Mouse (Mus musculus) embryonic facial prominence, embryonic 14.5 days (tissue): ENCODE measurements around the gene Gm4969. TPM values are rescaled to one million over a fixed set of nuclear protein-coding genes. Genes with fewer than 3 reads are reported as not detected.
"Not testable (repeated sequence)": the region's sequence is repeated elsewhere in the genome, so short reads cannot be mapped to it uniquely, and the experiment has no call there.

Experiments used
- ATAC-seq: fragments of 200-750 bp; cut with Nextera tagmentation; 2 replicates; pipeline ENCODE4 v1.8.0; 2017; ENCODE audit warnings: low read depth, moderate number of reproducible peaks, moderate TSS enrichment
- DNase-seq: peaks from one replicate; pipeline ENCODE4 v3.0.0-alpha.2; 2015; ENCODE audit warnings: low spot score
- H3K27ac ChIP-seq: fragments of 300-500 bp; sonication (generic); replicated peaks from 2 replicates; pipeline ENCODE4 v1.5.1; 2014; ENCODE audit warnings: low read depth, mild to moderate bottlenecking, low read length, moderate library complexity
- H3K27me3 ChIP-seq: fragments of 300-500 bp; sonication (generic); replicated peaks from 2 replicates; pipeline ENCODE4 v1.6.1; 2014; ENCODE audit warnings: low read length; ENCODE audit not compliant: control insufficient read depth, insufficient read depth
- H3K36me3 ChIP-seq: fragments of 300-500 bp; sonication (generic); 2 replicates; pipeline ENCODE4 v1.6.1; 2014; ENCODE audit warnings: low read length, mixed read lengths; ENCODE audit not compliant: control insufficient read depth, insufficient read depth
- H3K4me1 ChIP-seq: fragments of 300-500 bp; sonication (generic); 2 replicates; pipeline ENCODE4 v1.6.1; 2014; ENCODE audit warnings: antibody characterized with exemption, low read length; ENCODE audit not compliant: control insufficient read depth, insufficient read depth
- H3K4me2 ChIP-seq: fragments of 300-500 bp; sonication (generic); 2 replicates; pipeline ENCODE4 v1.6.1; 2014; ENCODE audit warnings: low read depth, mild to moderate bottlenecking, low read length, moderate library complexity, mixed read lengths
- H3K4me3 ChIP-seq: fragments of 300-500 bp; sonication (generic); 2 replicates; pipeline ENCODE4 v1.5.1; 2014; ENCODE audit warnings: low read depth, mild to moderate bottlenecking, low read length
- H3K9ac ChIP-seq: fragments of 300-500 bp; sonication (generic); 2 replicates; pipeline ENCODE4 v1.6.1; 2014; ENCODE audit warnings: low read depth, mild to moderate bottlenecking, low read length, moderate library complexity, mixed read lengths
- H3K9me3 ChIP-seq: fragments of 300-500 bp; sonication (generic); 2 replicates; pipeline ENCODE4 v1.6.1; 2016; ENCODE audit warnings: low read length; ENCODE audit not compliant: control insufficient read depth
- WGBS: fragments of 180-500 bp; shearing (Covaris S2); extraction: QIAGEN DNeasy Blood & Tissue Kit; methylation state at CpG from one replicate; pipeline ENCODE4 v1.1.7; 2014; 5-methylcytosine and 5-hydroxymethylcytosine counted together
- polyA plus RNA-seq: library from polyadenylated mRNA; unstranded; fragments of >200 nt; fragmentation: Nextera tagmentation; extraction: Ambion mirVana; gene quantifications from 2 replicates; pipeline ENCODE4 v1.2.1, GENCODE M21; 2014

Gm4969 gene
- polyA plus RNA-seq, 1 experiment from 2014 or later, result 1.7 TPM

DNA sequence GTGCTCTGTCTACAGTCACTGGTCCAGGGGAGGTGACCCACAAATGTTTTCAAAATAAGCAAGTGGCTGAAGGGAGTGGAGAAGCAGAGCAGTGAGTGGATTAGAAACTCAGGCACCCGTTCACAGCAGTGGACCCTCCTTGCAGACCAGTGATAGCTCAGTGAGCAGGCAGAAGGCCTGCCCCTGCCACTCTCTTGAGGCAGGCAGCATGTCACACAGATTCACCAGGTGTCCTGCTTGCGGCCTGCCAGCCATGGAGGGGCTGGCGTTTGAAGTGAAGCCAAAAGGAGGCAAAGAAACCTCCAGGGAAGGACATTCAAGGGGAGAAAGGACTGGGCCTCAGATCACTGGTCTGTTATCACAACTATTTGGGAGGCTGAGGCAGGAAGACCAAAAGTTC lies 39.4 kb downstream of the Gm4969 start:
- peaks cover 15% of the 10 kb centered on the region for H3K4me1 ChIP-seq
- no peak overlapping the region for H3K9ac ChIP-seq
- WGBS, result 77% methylated on average over 3 of the region's 3 CpGs
- DNase-seq (no peak), ATAC-seq (no peak)
- no peak overlapping the region for H3K4me2 ChIP-seq
- H3K4me3 ChIP-seq, result no peak overlapping the region
- H3K27me3 ChIP-seq, result no peaks in the 10 kb centered on the region
- peaks cover 58% of the 10 kb centered on the region for H3K36me3 ChIP-seq
- no peak overlapping the region for H3K27ac ChIP-seq
- H3K9me3 ChIP-seq, result no peaks in the 10 kb centered on the region

DNA sequence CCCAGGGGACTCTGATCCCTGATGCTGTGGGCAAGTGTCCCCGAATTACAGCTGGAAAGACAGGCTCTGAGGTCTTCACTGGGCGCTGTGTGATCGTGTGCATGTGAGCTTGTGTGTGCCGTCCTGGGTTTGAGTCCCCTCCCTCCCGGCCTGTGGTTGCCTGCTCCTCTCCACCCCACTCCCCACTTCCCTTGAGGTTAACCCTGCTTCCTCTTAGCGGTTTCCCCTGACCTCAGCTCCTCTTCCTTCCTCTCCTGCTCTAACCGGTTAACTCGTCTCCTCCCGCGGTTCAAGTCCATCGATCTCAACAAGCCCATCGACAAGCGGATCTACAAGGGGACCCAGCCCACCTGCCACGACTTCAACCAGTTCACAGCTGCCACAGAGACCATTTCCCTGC lies 40.4 kb downstream of the Gm4969 start:
- DNase-seq (no peak), ATAC-seq (no peak)
- Histone ChIP-seq H3K36me3 (peaks cover 51% of the 10 kb centered on the region), H3K27me3 (no peaks in the 10 kb centered on the region), H3K4me1 (peaks cover 10% of the 10 kb centered on the region), H3K9me3 (no peaks in the 10 kb centered on the region), H3K4me2 (peak overlapping the region; percentile 87), H3K27ac (no peak overlapping the region), H3K9ac (peak overlapping the region; percentile 91; the same call in 1 of the 2 replicates), H3K4me3 (peak overlapping the region; percentile 90)
- WGBS, result 70% methylated on average over 14 of the region's 14 CpGs

DNA sequence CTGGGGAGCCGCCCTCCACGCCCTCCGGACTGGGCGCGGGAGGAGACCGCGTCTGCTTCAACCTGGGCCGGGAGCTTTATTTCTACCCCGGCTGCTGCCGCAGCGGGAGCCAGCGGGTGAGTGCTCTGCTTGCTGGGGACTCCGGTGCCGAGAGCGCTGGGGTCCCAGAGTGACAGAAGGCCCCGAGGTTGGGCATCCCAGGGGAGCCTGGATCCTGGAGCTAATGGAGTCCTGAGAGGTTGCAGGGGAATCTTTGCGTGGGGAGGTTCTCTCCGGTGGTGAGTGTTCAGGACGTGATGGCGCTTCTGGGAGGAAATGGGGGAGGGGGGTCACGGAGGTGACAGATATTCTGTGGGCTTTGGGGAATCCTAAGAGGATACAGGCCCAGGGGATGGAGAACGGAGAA lies 41.6 kb downstream of the Gm4969 start:
- peak overlapping the region; percentile 87 for H3K27ac ChIP-seq
- peaks cover 10% of the 10 kb centered on the region for H3K4me1 ChIP-seq
- no peaks in the 10 kb centered on the region for H3K27me3 ChIP-seq
- H3K9me3 ChIP-seq, result no peaks in the 10 kb centered on the region
- peaks cover 40% of the 10 kb centered on the region for H3K36me3 ChIP-seq
- H3K4me3 ChIP-seq, result peak overlapping the region; percentile 90
- ATAC-seq (no peak), DNase-seq (no peak)
- peak overlapping the region; percentile 87 for H3K4me2 ChIP-seq
- peak overlapping the region; percentile 91 for H3K9ac ChIP-seq
- 1% methylated on average over 19 of the region's 22 CpGs for WGBS

DNA sequence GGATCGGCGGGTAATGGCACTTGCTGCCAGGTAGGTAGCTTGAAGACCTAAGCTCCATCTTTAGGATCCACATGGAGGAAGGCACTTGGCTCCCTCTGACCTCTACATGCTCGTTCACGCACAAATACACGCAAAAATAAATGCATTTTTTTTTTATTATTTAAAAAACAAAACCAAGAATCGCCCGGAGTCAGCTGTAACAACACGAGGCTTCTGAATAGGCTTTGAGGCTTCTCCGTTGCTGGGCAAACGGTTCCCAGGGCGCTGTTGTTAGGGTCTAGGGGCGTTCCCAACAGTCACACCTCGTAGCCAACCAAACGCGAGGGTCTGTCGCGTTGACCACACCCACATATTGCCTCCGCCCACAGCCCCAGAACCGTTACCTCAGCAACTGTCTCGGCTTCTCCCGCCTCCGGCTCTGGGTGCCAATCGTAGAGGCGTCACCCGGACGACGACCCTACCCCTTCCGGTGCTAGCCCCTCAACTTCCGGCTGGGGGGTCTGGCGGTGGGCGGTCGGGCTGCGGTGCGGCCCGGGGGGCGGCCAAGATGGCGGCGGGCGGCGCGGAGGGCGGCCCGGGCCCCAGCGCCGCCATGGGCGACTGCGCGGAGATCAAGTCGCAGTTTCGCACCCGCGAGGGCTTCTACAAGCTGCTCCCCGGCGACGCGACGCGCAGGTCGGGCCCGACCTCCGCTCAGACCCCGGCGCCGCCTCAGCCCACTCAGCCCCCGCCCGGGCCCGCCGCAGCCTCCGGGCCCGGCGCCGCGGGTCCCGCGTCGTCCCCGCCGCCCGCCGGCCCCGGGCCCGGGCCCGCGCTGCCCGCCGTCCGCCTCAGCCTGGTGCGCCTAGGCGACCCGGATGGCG lies 42.2 kb downstream of the Gm4969 start, which contains the start of gene Dmwd:
Dmwd (plus strand) TSS at position 505 of the 863 bp plus-strand sequence.
- Histone ChIP-seq H3K4me2 (peak within 1 kb of the TSS; percentile 87), H3K4me3 (peak within 1 kb of the TSS; percentile 90), H3K27ac (peak within 1 kb of the TSS; percentile 87), H3K9ac (peak within 1 kb of the TSS; percentile 91), H3K9me3 (no peaks in the 10 kb centered on the region), H3K36me3 (peaks cover 33% of the 10 kb centered on the region), H3K27me3 (no peaks in the 10 kb centered on the region), H3K4me1 (peaks cover 10% of the 10 kb centered on the region)
- 2% methylated on average over 45 of the region's 91 CpGs for WGBS
- ATAC-seq, result peak; percentile 99
- peak; percentile 99 for DNase-seq

DNA sequence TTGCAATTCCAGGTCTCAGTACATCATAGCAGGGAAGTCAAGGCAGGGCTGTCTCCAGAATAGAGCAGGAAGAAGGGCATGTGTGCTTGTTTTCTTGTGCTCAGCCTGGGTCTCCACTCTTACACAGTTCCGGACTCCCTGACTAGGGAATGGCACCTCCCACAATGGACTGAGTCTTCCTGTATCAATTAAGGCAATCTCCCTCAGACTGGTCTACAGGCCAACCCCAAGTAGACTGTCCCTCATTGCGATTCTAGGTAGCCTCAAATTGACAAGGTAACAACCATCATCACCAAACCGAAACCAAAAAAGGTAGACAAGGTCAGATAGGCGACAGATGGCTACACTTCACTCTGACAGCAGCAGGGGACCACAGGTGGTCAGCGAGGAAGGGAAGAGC lies 42.9 kb downstream of the Gm4969 start:
- peak overlapping the region; percentile 87 for H3K4me2 ChIP-seq
- WGBS, result 61% methylated on average over 5 of the region's 5 CpGs

DNA sequence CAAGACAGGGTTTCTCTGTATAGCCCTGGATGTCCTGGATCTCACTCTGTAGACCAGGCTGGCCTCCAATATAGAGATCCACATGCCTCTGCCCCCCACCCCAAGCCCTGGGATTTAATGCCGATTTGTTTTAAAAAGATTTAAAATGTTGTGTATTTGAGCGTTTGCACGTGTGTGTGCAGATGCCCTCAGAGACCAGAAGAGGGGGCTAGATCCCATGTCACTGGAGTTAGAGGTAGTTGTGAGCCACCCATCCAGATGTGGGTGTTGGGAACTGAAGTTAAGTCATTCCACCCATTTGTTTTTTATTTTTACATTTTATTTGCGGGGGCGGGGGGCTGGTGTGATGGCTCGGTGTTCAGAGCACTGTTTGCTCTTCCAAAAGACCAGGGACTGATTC lies 43.7 kb downstream of the Gm4969 start:
- Histone ChIP-seq H3K4me2 (no peak overlapping the region), H3K4me3 (no peak overlapping the region), H3K36me3 (peaks cover 19% of the 10 kb centered on the region), H3K9ac (no peak overlapping the region), H3K27me3 (no peaks in the 10 kb centered on the region), H3K4me1 (peaks cover 10% of the 10 kb centered on the region), H3K27ac (no peak overlapping the region), H3K9me3 (no peaks in the 10 kb centered on the region)
- WGBS, result 93% methylated on average over 6 of the region's 6 CpGs
- no peak for ATAC-seq
- no peak for DNase-seq

More for the DNA sequence above, 42.9 kb downstream of the Gm4969 start:
- ATAC-seq, result no peak
- no peaks in the 10 kb centered on the region for H3K27me3 ChIP-seq
- peaks cover 10% of the 10 kb centered on the region for H3K4me1 ChIP-seq
- DNase-seq, result no peak
- no peak overlapping the region for H3K27ac ChIP-seq
- H3K4me3 ChIP-seq, result peak overlapping the region; percentile 90
- peaks cover 26% of the 10 kb centered on the region for H3K36me3 ChIP-seq
- no peaks in the 10 kb centered on the region for H3K9me3 ChIP-seq
- 0 out of 2 replicates have a peak overlapping the region, but pooled peaks have one; percentile 12 for H3K9ac ChIP-seq

DNA sequence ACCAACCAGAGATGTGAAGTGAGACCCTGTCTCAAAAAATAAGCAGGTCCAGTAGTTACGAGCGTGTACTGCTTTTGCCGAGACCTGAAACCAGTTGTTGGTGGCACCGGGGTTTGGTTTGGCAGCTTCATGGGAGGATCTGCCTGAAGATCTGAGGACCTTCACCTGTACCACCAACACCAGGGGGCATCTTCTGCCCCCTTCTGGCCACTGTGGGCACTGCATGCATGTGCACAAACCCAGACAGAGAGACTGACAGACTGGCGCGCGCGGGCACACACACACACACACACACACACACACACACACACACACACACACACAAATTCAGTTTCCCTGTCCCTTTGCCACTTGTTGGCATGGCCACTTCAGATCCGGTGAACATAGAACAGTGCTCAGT lies 44.7 kb downstream of the Gm4969 start:
- 87% methylated on average over 9 of the region's 9 CpGs for WGBS
- Histone ChIP-seq H3K27me3 (no peaks in the 10 kb centered on the region), H3K27ac (no peak overlapping the region), H3K9ac (no peak overlapping the region), H3K36me3 (peaks cover 9% of the 10 kb centered on the region), H3K9me3 (no peaks in the 10 kb centered on the region), H3K4me2 (no peak overlapping the region), H3K4me3 (no peak overlapping the region), H3K4me1 (peaks cover 10% of the 10 kb centered on the region)
- no peak for ATAC-seq
- DNase-seq, result no peak

DNA sequence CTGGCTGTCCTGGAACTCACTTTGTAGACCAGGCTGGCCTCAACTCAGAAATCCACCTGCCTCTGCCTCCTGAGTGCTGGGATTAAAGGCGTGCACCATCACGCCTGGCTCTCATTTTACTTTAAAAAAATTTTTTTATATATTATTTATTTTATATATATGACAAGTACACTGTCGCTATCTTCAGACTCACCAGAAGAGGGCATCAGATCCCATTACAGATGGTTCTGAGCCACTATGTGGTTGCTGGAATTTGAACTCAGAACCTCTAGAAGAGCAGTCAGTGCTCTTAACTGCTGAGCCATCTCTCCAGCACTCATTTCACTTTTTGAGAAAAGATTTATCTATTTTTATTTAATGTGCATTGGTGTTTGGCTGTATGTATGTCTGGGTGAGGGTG lies 47.1 kb downstream of the Gm4969 start:
- not testable (repeated sequence) for ATAC-seq, H3K4me1 ChIP-seq, H3K27ac ChIP-seq, H3K9me3 ChIP-seq, H3K36me3 ChIP-seq, H3K4me3 ChIP-seq, H3K9ac ChIP-seq, DNase-seq, H3K4me2 ChIP-seq
- WGBS, result 56% methylated on average over 3 of the region's 3 CpGs
- peaks cover 15% of the 10 kb centered on the region for H3K27me3 ChIP-seq
